ENCODE assay signal across 23 mouse cellular contexts in the genomic region with DNA sequence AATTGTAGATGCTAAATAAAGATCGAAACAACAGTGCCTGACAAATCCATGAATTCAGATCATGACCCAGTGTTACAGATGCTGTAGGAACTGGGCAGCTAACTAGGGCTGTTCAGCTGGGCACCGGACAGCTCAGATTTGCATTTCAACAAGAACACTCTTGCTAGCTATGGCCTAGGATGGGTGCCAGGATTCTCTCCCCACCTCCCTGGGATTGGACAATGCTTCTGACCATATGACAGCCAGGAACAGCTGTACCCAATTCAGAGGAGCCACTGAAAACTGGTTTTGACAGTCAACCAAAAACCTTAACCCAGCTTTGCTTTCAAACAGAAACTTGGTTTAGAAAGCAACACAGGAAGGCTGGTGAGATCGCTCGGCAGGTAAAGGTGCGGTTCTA. TPM values are rescaled to one million over a fixed set of nuclear protein-coding genes. Genes with fewer than 3 reads are reported as not detected.
DNase-seq lines count a peak whose midpoint lies in the region; ATAC-seq lines count a peak whose summit lies in the region.
"Had no signal": no experiment of that assay in that cellular context is flagged by ENCODE, and none has a peak within 500 bp of the region (broad histone marks: within the 10 kb centered on the region; RNA-seq: fewer than 3 reads in every experiment).

No protein-coding gene starts in this region.

- ATAC-seq in embryonic facial prominence, embryonic 14.5 days (ENCODE audit: low read depth), result no peak
- ATAC-seq: activated CD4-positive, CD25-positive, alpha-beta regulatory T cell, adult 4 months; liver, postnatal 0 days; midbrain, embryonic 15.5 days; Patski had no signal

- no peak overlapping the region for H3K27ac ChIP-seq in embryonic facial prominence, embryonic 14.5 days (replicated peaks; ENCODE audit: low read depth, low read length)
- no peak overlapping the region for H3K27ac ChIP-seq in embryonic facial prominence, embryonic 10.5 days (replicated peaks)
- H3K27ac ChIP-seq: heart, adult 2 months; heart, embryonic 15.5 days; hindbrain, embryonic 12.5 days; kidney, postnatal 0 days; midbrain, embryonic 15.5 days had no signal

- DNase-seq in embryonic facial prominence, embryonic 14.5 days (ENCODE audit: low spot score), result peak; percentile 53
- no peak for DNase-seq in embryonic facial prominence, embryonic 10.5 days (ENCODE audit: low spot score)
- DNase-seq in layer of hippocampus, adult 9-11 months, result peak; percentile 14
- DNase-seq in layer of hippocampus, adult 18-20 months (ENCODE audit: low spot score in 2 of 2), result no peak
- peak; percentile 53 to 65 for DNase-seq in right cerebral cortex, postnatal 10 days (ENCODE audit: low spot score in 2 of 2)
- DNase-seq in right cerebral cortex, postnatal 36 days (ENCODE audit: low spot score in 2 of 2), result no peak
- DNase-seq in adipocyte (ENCODE audit: low spot score), result peak; percentile 50
- no peak for DNase-seq in kidney, postnatal 10 days
- DNase-seq: adrenal gland, postnatal 36 days; cerebellum, postnatal 25 days; gastrocnemius, postnatal 14 days; heart, adult 2 months; kidney, adult 11 months; liver; liver, postnatal 0 days; right cerebral cortex, postnatal 14 days had no signal

- no peak overlapping the region for H3K4me3 ChIP-seq in embryonic facial prominence, embryonic 14.5 days (ENCODE audit: low read depth, low read length)
- H3K4me3 ChIP-seq in embryonic facial prominence, embryonic 10.5 days, result no peak overlapping the region
- H3K4me3 ChIP-seq: heart, adult 2 months; heart, embryonic 15.5 days; hindbrain, embryonic 12.5 days; midbrain, embryonic 15.5 days had no signal

- H3K9me3 ChIP-seq in embryonic facial prominence, embryonic 14.5 days (ENCODE audit: control insufficient read depth, low read length), result no peaks in the 10 kb centered on the region
- no peaks in the 10 kb centered on the region for H3K9me3 ChIP-seq in embryonic facial prominence, embryonic 10.5 days
- H3K9me3 ChIP-seq: heart, embryonic 15.5 days; hindbrain, embryonic 12.5 days; midbrain, embryonic 15.5 days had no signal

- WGBS in embryonic facial prominence, embryonic 14.5 days, result 84% methylated on average over 5 of the region's 5 CpGs
- 92% methylated on average over 5 of the region's 5 CpGs for WGBS in embryonic facial prominence, embryonic 10.5 days

- no peaks in the 10 kb centered on the region for H3K36me3 ChIP-seq in embryonic facial prominence, embryonic 14.5 days (ENCODE audit: control insufficient read depth, insufficient read depth, low read length)
- no peaks in the 10 kb centered on the region for H3K36me3 ChIP-seq in embryonic facial prominence, embryonic 10.5 days (replicated peaks)
- H3K36me3 ChIP-seq: heart, embryonic 15.5 days; hindbrain, embryonic 12.5 days; midbrain, embryonic 15.5 days had no signal

- peaks cover 8% of the 10 kb centered on the region for H3K4me1 ChIP-seq in embryonic facial prominence, embryonic 14.5 days (ENCODE audit: control insufficient read depth, insufficient read depth, low read length)
- 0 out of 2 replicates have a peak, but pooled peaks cover 6% of the 10 kb centered on the region for H3K4me1 ChIP-seq in embryonic facial prominence, embryonic 10.5 days
- H3K4me1 ChIP-seq: hindbrain, embryonic 12.5 days had no signal

- H3K9ac ChIP-seq in embryonic facial prominence, embryonic 14.5 days (ENCODE audit: low read depth, low read length), result no peak overlapping the region
- H3K9ac ChIP-seq: heart, embryonic 15.5 days; hindbrain, embryonic 12.5 days; liver, postnatal 0 days; midbrain, embryonic 15.5 days had no signal

- no peak overlapping the region for H3K4me2 ChIP-seq in embryonic facial prominence, embryonic 14.5 days (ENCODE audit: low read depth, low read length)
- H3K4me2 ChIP-seq: heart, embryonic 15.5 days; hindbrain, embryonic 12.5 days; midbrain, embryonic 15.5 days had no signal

- H3K27me3 ChIP-seq in embryonic facial prominence, embryonic 14.5 days (replicated peaks; ENCODE audit: control insufficient read depth, insufficient read depth, low read length), result no peaks in the 10 kb centered on the region
- 0 out of 2 replicates have a peak, but pooled peaks cover 4% of the 10 kb centered on the region for H3K27me3 ChIP-seq in embryonic facial prominence, embryonic 10.5 days (replicated peaks; ENCODE audit: low read depth, poor library complexity, severe bottlenecking)
- H3K27me3 ChIP-seq: heart, embryonic 15.5 days; hindbrain, embryonic 12.5 days; midbrain, embryonic 15.5 days had no signal

RNA-seq across cellular contexts. Expression of gene Thy1, which starts 26.9 kb away (rescaled TPM):
- polyA plus RNA-seq in embryonic facial prominence, embryonic 14.5 days (2014; fragmentation: Nextera tagmentation; extraction: Ambion mirVana), result 11.4 and 19.6 TPM in 2 replicates
- 0.39 and 0.41 TPM in 2 replicates for polyA plus RNA-seq in embryonic facial prominence, embryonic 10.5 days (2016; fragmentation: Nextera tagmentation; extraction: Ambion mirVana)
- 100 to 1,000 TPM; 880 to 892 TPM for total RNA-seq in layer of hippocampus, adult 18-20 months (2021)
- polyA plus RNA-seq: hindbrain, embryonic 12.5 days; neural tube, embryonic 11.5 days; Patski had no signal

RNA-seq across cellular contexts. Expression of gene Usp2, which starts 50.5 kb away (rescaled TPM):
- 22.8 and 39.4 TPM in 2 replicates for polyA plus RNA-seq in embryonic facial prominence, embryonic 14.5 days (2014; fragmentation: Nextera tagmentation; extraction: Ambion mirVana)
- 10.7 and 12.0 TPM in 2 replicates for polyA plus RNA-seq in embryonic facial prominence, embryonic 10.5 days (2016; fragmentation: Nextera tagmentation; extraction: Ambion mirVana)
- 10 to 100 TPM; 77.6 to 79.1 TPM for total RNA-seq in layer of hippocampus, adult 18-20 months (2021)

Comparison
In these comparisons a context has a peak if more than half of its experiments do, and no peak if none do; other contexts are left out.
1. DNase-seq: peak in embryonic facial prominence, embryonic 14.5 days (single experiment), layer of hippocampus, adult 9-11 months (single experiment), right cerebral cortex, postnatal 10 days (2 of 2) and adipocyte (single experiment); none in embryonic facial prominence, embryonic 10.5 days (single experiment), layer of hippocampus, adult 18-20 months (0 of 2), right cerebral cortex, postnatal 36 days (0 of 2) and kidney, postnatal 10 days (single experiment).